Mouse (Mus musculus) left cerebral cortex, postnatal 14 days (tissue): ENCODE measurements around the gene Lca5l. TPM values are rescaled to one million over a fixed set of nuclear protein-coding genes. Genes with fewer than 3 reads are reported as not detected.
A peak's percentile ranks its signal among the peaks of the same experiment; 100 is the strongest.

Source experiments
- DNase-seq, 2 experiments: peaks; one replicate each; pipeline ENCODE4 v3.0.0; 2021 to 2022; ENCODE audit warnings: low spot score in 2 of 2, mixed read lengths in 1 of 2
- intact Hi-C: fragments of 180-260 bp; cut with DNase I; formaldehyde crosslinking; loops from one replicate; pipeline ENCODE4 v1.15.1; 2025
- long read RNA-seq, 2 experiments: library from polyadenylated mRNA; stranded (forward); transcript quantifications; one replicate each; pipeline ENCODE4 v2.0.0; 2021
- total RNA-seq, 2 experiments: library from RNA; stranded (reverse); gene quantifications; 2 replicates each; pipeline ENCODE4 v1.2.3; 2021

The Lca5l gene
- total RNA-seq = 1 to 10 TPM in 1 of 2 experiments, under 1 TPM in 1; 0.88 to 1.5 TPM
- long read RNA-seq, experiment 1, partial matches to known transcripts = 2 of 2 reads
- long read RNA-seq, experiment 1, other reads (novel, unspliced or antisense) = 0 of 2 reads
- long read RNA-seq, experiment 2, partial matches to known transcripts = 0 of 1 reads
- long read RNA-seq, experiment 2, other reads (novel, unspliced or antisense) = 1 of 1 reads

DNA sequence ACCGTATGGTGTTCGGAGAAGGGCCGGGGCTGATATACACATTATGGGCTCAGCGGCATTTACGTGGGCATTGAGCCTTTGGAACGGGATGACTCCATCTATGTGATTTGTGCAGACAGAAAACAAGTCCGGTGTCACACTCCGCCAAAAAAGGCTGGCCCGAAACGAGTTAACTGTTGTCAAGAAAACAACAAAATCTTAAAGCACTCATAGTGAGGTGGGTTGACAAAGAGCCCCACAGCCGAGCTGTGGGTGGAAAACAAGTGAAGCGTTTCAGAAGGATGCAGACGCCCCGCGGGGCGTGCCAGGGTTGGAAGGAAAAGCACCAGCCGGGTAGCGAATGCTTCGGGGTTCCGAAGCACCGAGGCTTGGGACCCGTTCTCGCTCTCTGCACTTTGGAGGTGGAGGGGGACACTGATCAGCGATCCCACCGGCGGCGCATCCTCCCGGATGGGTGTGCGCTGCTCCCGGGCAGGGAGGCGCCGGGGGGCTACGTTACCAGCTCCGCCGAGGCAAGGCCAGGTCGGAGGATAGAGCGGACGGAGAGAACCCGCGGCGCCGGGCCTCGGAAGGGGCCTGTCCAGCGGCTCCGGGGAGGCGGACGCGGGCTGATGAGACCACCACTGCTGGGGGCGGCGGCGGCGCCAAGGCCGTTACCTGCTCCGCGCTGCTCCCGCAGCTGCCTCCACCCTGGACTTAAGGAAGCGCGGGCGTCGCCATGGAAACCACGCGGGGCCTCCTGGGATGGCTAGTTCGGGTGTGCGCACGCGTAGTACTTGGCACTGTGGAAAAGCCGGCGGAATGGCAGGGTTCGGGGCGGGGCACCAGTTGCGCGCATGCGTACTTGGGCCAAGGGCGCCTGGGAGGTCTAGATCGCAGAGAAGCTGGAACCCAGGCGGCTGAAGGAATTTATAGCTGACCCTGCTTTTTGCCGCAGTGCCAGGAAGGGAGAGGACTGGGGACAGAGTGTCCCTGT lies at the start of gene Lca5l:
TSS of gene Lca5l (minus strand) at position 741 of the 976 bp plus-strand sequence.
- intact Hi-C loops = loop anchor here (2.0 kb wide), 1 partner anchor 35 kb away; no protein-coding TSS in a partner anchor
- DNase-seq = peak; percentile 99 to 100

DNA sequence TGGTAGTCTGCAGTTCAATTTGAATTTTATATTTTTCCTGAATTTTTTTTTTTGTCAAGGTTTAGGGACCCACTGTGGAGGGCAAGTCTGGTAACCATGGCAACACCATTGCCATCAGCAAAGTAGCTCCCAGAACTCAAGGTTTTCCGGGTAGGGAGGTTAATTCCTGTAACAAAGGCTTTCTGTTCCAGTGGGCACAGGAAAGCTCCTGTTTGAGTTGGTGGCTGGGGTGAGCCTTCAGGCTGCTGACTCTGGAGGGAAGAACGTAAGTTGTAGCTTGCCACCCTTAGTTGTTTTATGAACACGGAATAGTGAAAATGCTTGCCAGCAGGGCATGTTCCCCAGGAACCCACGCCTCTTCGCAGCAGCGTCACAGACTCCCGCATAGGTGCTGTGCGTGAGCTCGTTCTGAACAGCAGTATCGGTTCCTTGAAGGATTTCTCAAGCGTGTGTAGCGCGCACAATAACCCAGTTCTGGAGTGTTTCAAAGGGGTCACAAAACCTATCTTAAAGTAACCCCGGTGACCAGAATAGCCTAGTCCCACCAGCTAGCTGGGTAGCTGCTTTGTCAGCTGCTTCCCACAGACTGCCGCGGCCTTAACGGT lies 43.4 kb upstream of the Lca5l start, which contains the start of gene B3galt5:
TSS of gene B3galt5 (plus strand) at position 436 of the 605 bp plus-strand sequence.
- peak; percentile 10 to 26 for DNase-seq

DNA sequence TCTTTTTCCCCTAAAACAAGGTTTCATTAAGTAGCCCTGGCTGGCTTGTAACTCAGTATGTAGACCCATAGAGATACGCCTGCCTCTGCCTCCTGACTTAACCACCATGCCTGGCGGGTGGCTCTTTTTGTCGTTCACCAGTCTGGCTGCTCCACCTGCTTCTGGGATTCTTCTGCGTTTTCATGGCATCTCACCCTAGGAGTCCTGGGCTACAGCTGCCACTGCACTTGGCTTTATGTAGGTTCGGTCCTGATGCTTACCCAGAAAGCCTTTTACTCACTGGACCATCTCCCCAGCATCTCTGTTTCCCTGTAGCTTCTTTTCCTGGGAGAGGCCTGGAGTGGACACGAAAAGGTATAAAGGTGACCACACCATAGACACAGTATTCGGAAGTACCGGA lies 41.9 kb upstream of the Lca5l start:
- intact Hi-C loops = no loop called here
- DNase-seq = no peak

More for the DNA sequence above, 43.4 kb upstream of the Lca5l start, which contains the start of gene B3galt5:
- intact Hi-C loops = no loop called here

DNA sequence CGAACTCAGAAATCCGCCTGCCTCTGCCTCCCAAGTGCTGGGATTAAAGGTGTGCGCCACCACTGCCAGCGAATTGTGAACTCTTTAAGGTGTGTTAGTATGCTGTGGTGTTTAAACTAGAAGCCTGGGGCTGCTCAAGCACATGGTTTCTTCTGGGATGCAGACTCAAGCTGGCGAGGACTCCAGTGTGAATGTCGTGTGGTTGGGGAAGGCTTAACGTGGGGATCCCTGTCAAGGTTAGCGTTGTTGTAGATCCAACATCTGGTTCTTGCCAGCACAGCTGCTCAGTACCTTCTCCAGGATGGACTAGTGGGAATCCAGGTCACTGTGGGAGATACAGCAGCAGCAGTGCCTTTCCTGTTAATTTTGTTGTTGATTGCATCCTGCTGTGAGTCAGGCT lies 39.9 kb upstream of the Lca5l start:
- intact Hi-C loops = no loop called here
- DNase-seq = no peak

DNA sequence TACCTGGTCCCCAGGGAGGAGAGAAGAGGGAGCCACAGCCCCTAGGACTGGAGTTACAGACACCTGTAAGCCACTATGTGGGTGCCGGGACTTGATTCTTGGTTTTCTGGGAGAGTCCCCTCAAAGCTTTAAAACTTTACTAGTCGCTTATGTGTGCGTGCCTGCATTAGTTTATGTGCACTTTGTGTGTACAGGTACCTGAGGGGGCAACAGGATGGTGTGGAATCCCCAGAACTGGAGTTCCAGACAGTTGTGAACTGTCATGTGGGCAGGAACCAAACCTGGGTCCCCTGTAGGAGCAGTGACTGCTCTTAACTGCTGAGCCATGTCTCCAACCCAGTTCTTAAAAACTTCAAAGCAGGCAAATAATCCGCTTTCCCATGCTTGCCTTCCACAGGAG lies 39.2 kb upstream of the Lca5l start:
- DNase-seq = no peak
- intact Hi-C loops = no loop called here

DNA sequence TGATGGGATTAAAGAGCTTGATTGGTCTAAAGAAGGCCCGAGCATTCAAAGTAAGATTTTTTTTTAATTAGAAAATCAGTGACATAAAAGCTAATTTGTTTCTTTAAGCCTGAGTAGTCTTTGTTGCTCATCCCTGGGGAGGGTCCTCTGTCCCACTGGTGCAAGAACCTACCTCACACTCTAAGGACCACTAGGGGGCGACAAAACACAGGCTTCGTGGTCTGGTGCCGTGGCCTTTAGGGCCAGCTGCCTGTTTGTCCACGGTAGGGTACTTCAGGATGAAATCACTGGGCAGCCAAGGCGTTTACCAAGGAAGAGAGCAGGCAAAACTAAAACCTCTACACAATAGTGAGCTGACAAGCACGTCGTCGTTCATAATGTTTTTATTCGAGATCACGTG lies 38.3 kb upstream of the Lca5l start:
- intact Hi-C loops = loop anchor here (1.0 kb wide), 2 partner anchors 111 to 115 kb away; no protein-coding TSS in a partner anchor
- DNase-seq = peak; percentile 68 to 79

DNA sequence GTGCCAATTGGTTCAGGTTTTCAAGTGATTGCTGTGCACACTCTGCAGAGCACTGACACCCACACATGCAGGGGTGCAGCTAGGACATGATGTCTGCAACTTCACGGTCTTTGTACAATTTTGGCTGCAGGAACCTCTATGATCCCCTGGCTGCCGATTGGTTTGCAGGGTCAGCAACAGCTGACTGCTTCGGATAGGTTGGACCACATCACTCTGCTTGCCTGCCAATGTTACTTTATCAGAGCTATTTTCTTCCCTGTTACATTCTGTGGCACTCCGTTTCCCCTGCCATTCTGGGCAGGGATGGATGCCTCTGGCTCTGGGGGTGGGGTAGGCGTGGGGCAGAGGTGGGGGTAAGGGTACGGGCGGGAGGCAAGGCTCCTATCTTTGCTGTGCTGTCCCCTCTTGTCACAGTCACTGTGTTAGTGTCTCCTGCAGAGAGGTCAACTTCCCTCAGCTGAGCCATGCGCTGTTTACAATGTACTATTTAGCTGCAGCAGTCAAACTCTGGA lies 37.0 kb upstream of the Lca5l start:
- intact Hi-C loops = no loop called here
- peak; percentile 9 to 55 for DNase-seq

DNA sequence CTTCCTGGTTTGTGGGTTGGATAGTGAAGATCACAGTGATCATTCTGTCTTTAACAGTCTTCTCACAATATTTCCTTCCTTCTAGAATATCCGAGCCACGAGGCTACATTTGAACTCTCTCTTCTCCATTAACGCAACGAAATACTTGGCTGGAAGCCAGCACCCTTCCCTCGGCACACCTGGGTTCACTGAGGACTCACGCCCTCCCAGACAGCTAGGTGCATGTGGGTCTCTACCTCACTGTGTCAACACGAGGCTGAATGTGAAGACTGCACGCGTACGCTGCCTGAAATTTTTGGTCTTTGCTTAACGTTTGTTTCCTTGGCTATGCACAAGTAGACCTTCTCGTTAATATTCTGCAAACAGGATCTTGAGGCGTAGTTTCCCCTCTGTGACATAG lies 36.4 kb upstream of the Lca5l start:
- no peak for DNase-seq
- intact Hi-C loops = no loop called here

DNA sequence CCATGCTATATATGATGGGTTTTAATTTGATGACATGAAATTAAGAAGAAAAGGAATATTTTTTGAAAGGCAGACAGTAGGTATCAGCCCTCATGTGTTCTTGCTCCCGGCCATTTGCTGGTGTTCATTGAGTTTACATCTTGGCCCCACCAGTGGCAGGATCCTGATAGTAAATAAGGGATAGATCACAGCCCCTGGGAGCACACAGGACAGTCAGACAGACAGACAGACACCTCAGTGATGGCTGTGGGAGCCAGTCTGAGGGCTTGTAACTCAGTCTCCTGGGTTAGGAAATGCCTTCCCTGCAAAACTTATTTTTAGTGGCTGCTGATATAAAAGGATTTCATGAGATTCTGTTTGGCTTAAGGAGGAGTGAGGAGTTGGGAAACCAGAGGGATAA lies 30.4 kb upstream of the Lca5l start:
- intact Hi-C loops = no loop called here
- no peak for DNase-seq

DNA sequence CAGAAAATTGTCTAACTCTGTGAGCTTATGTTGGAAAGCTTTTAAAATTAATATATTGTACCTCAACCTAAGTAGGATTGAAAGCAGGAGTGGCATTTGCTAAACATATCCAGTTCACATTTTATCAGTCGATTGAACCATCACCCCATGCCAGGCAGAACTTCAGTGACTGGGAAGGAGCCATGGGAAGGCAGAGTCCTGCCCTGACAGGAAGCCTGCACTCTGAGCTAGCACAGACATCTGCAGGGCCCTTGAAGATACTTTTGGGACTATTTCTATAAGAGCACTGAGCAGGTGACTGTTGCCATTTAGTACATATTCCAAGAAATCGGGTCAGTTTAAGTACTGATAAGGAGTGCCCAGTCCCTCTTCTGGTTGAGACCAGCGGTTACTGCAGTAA lies 29.9 kb upstream of the Lca5l start:
- no peak for DNase-seq
- intact Hi-C loops = no loop called here

DNA sequence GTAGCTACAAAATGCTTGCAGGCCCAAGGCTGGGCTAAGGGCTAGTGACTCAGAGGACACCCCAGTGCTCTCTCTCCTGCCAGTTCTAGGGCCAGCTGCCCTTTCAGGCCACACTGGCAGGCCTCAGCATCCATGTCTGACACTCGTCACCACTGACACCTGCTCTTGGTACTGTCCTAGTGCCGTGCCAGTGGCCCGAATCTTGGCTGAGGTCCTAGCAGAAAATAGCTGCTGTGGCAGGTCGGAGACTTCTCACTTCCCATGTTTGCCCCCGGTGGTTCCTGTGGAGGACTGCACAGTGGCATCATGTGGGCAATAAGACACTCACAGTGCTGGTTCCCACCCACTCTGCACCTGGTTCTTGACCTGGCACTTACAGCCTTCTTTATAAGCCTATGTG lies 29.4 kb upstream of the Lca5l start:
- intact Hi-C loops = no loop called here

DNA sequence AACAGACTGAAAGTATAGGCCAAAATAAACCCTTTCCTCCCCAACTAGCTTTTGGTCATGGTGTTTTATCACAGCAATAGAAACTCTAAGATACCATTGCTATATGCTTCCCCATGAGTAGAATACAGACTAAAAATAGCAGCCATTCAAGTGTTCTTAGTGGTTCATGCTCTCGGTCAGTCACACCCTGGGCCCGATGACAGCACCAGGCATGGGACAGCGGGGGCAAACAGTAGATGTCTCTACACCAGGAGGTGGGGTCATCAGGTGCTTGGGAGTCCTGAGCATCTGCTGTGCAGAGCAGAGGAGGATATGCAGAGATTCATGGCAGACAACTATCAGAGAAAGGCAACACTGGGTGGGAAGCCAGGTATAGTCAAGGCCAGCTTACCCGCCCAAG lies 21.0 kb upstream of the Lca5l start:
- DNase-seq = no peak
- intact Hi-C loops = no loop called here

More for the DNA sequence above, 29.4 kb upstream of the Lca5l start:
- no peak for DNase-seq

DNA sequence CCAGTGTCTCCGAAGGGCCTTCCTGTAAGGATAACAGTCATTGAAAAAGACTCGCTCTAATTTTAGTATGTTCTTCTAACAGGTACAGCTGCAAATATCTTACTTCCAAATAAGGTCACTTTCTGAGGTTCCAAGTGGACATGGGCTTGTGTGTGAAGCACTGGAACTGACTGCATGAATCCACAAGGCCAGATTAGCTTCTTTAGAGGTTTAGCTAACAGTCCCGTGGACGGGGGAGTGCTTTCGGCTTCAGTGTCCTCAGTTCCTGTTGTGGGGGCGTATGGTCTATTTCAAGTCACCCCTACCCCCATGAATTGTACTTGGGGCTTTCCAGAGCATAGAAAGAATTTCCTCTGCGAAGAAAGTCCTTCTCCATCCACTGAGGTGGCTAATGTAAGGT lies 18.8 kb upstream of the Lca5l start:
- intact Hi-C loops = no loop called here
- DNase-seq = no peak

DNA sequence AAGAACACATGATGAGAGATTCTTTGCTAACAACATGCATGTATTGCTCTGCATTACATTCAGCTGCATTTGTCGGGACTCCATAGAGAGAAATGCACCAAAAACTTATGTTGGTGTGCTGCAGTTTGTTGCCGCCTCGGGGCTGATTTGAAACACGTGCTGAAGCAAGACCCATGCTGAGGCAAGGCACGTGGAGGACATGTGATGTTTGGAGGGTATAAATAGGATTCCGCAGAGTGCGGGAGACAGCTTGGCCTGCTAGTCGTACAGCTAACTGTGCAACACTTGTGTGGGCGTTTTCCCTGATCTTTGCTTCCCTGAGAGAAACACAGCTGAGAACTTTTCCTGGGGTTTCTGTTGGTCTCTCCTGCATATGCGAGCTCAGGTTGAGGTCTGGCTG lies 17.7 kb upstream of the Lca5l start:
- peak; percentile 37 to 59 for DNase-seq
- intact Hi-C loops = no loop called here

DNA sequence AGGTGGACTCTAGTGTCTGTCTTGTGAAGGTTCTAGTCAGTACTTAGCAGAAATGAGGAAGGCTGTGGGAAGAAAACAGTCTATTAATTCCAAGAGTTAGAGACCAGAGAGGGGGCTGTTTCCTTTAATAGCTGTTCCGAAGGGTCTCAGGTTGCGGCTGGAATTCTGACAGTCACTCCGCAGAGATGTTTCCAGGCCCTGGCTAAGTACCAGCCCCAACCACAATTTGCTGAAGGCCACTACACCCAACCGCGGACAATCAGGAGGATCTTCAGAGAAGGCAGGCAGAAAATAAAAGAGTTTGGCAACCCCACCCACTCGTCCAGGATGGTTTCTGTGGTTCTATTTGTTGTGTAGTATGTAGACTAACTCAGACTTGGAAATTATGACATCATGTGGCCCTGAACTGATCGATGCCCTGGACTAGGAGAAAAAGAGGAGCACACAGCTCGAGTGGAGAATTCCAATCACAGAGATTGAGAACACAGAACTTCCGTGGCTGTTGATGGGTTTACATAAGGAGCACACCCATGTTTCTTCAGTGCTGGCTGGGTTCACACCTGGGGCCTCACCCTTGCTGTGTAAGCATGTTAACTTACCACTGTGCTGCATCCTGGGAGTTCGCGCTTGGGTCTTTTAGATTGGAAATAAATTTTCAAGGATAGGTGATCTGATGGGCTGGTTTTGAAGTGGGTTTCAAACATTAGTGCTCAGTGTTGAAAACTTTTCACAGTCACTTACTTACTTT lies 9.6 kb upstream of the Lca5l start:
- intact Hi-C loops = no loop called here
- DNase-seq = no peak

DNA sequence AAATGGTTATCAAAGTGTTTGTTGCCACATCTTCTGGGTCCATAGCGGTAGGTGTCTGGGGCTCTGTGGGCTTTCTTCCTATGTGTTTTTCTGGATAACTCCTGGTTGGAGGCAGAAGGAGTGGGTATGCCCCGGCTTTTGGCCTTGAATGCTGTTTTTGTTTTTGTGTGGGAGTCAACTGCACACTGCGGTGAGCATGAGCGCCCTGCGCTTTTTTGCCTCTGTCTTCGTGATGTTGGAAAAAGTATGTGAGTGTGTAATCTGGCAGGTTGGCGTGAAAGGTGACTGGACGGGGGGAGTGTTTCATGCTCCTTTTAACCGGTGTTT lies 8.6 kb upstream of the Lca5l start:
- intact Hi-C loops = no loop called here
- DNase-seq = no peak

DNA sequence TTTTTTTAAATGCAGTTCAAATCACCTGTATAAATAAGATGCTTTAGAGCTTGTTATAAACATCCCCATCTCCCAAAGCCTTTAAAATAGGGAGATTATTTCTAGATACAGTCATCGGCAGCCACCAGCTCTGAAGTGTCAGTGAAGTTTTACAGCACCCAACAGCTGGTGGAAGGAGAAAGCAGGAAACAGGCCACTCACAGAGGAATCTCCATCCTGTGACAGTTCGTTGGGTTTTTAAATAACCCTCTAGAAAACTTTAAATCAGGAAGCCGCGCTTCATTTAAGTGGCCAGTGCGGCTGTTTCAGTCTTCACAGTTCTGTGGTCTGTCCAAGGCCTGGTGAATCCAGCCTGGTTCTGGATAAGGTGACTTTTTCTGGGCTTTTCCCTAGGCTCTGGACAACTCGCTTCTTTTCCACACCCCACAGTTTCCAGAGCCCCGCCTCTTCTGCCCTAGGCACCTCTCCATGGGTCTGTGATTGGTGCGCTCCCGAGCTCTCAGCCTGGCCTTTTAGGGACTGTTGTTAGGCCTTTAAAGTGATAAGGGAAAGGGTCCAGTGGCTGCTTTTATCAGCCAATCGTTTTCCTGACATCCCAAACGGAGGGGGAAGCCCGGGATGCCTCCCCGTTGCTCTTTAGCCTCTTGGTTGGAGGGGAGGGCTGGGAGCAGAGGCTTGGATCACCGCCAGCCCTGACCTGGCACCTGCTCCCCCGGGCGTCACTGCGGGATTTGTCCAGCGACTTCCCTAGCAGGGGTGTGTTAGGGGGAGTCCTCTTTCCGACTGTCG lies 8.0 kb upstream of the Lca5l start, which contains the start of gene Sh3bgr:
TSS of gene Sh3bgr (plus strand) at position 538 of the 789 bp plus-strand sequence.
- intact Hi-C loops = no loop called here
- DNase-seq = no peak

DNA sequence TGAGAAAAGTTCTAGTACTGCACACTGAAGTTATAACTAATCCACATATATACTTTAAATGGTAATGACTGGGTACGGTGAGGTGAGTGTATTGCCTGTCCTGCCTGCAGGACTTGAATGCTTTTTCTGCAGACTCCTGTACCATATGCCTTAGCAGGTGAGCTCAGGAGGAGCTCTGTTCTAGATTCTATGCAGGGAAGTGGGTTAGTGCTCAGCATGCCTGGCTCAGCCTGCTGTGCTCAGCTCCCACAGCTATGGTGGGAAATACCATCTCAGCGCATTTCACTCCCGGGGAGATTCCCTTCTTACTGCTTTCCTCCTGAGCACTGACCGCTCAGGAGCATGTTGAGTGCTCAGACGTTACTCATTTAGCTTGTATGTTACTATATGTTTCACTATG lies 4.5 kb downstream of the Lca5l start:
- intact Hi-C loops = no loop called here
- no peak for DNase-seq

DNA sequence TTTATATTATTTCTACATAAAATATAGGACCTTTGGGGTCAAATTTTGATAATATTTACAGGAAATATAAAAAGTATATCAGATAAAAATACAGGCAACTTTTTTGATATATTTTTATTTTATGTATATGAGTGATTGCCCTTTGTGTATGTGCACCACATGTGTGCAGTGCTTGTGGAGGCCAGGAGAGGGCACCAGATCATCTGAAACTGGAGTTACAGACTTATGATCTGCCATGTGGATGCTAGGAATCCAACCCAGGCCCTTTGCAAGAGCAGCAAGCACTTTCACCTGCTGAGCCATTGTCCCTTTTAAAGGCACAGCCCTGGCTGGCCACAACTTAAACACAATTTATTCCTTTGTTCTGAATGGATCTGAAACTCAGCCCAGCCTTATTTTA lies 12.9 kb downstream of the Lca5l start:
- intact Hi-C loops = no loop called here

More for the DNA sequence above, 12.9 kb downstream of the Lca5l start:
- DNase-seq = no peak
